Mouse (Mus musculus) left cerebral cortex, adult 2 months (tissue): ENCODE measurements at regions not wholly inside any gene's neighbourhood (a gene's known extent, or its start where the extent isn't known, plus 50 kb on each side); places are given as distances from the start of the nearest gene placed in this dataset.

Experiments
- DNase-seq, 2 experiments: peaks; one replicate each; pipeline ENCODE4 v3.0.0; 2021 to 2022; ENCODE audit warnings: low spot score in 2 of 2, mixed read lengths in 1 of 2; ENCODE audit errors: extremely low spot score in 1 of 2
- H3K27ac ChIP-seq: fragments of 200-600 bp; 2 replicates; pipeline ENCODE4 v1.8.1; 2022
- H3K4me3 ChIP-seq: fragments of 200-600 bp; 2 replicates; pipeline ENCODE4 v1.8.1; 2022
- CTCF ChIP-seq: fragments of 200-600 bp; IDR thresholded peaks from 2 replicates; pipeline ENCODE4 v1.8.1; 2022; ENCODE audit warnings: antibody characterized with exemption, mild to moderate bottlenecking, moderate library complexity
- intact Hi-C: fragments of 180-260 bp; cut with DNase I; formaldehyde crosslinking; loops from one replicate; pipeline ENCODE4 v1.15.1; 2025

- no peak overlapping the region for H3K27ac ChIP-seq
- intact Hi-C loops, result no loop called here
- H3K4me3 ChIP-seq, result no peak overlapping the region
- no peak for DNase-seq
- TF ChIP-seq CTCF, result no peak
These were observed 157.2 kb downstream of the Gm5426 start for GRCm38 (mm10) chr10:96293622-96294021.

GRCm38 (mm10) chr10:96294666-96295065 lies 158.3 kb downstream of the Gm5426 start:
- no peak for TF ChIP-seq CTCF
- Histone ChIP-seq H3K27ac (no peak overlapping the region), H3K4me3 (no peak overlapping the region)
- intact Hi-C loops, result no loop called here
- no peak for DNase-seq

- intact Hi-C loops, result no loop called here
- no peak overlapping the region for H3K4me3 ChIP-seq
- no peak for TF ChIP-seq CTCF
- no peak overlapping the region for H3K27ac ChIP-seq
- DNase-seq, result peak in 1 of 2 experiments; percentile 18
These were observed 161.3 kb downstream of the Gm5426 start for GRCm38 (mm10) chr10:96297658-96298057.

- no peak for TF ChIP-seq CTCF
- no peak overlapping the region for H3K27ac ChIP-seq
- H3K4me3 ChIP-seq, result no peak overlapping the region
- intact Hi-C loops, result no loop called here
- DNase-seq, result no peak
These were observed 162.2 kb downstream of the Gm5426 start for GRCm38 (mm10) chr10:96298566-96298965.

GRCm38 (mm10) chr10:96305701-96306100 lies 169.3 kb downstream of the Gm5426 start:
- intact Hi-C loops, result no loop called here
- no peak for DNase-seq
- TF ChIP-seq CTCF, result no peak
- Histone ChIP-seq H3K4me3 (no peak overlapping the region), H3K27ac (no peak overlapping the region)

GRCm38 (mm10) chr10:96308713-96309445 lies 172.5 kb downstream of the Gm5426 start:
- intact Hi-C loops, result no loop called here
- DNase-seq, result no peak
- no peak overlapping the region for H3K27ac ChIP-seq
- H3K4me3 ChIP-seq, result no peak overlapping the region
- no peak for TF ChIP-seq CTCF

- no peak overlapping the region for H3K27ac ChIP-seq
- intact Hi-C loops, result no loop called here
- TF ChIP-seq CTCF, result no peak
- no peak for DNase-seq
- no peak overlapping the region for H3K4me3 ChIP-seq
These were observed 173.4 kb downstream of the Gm5426 start for GRCm38 (mm10) chr10:96309766-96310165.

GRCm38 (mm10) chr10:96325297-96325696 lies 188.9 kb downstream of the Gm5426 start:
- Histone ChIP-seq H3K27ac (no peak overlapping the region), H3K4me3 (no peak overlapping the region)
- TF ChIP-seq CTCF, result no peak
- no peak for DNase-seq
- intact Hi-C loops, result no loop called here

- H3K4me3 ChIP-seq, result no peak overlapping the region
- DNase-seq, result no peak
- no peak for TF ChIP-seq CTCF
- intact Hi-C loops, result loop anchor here (5.0 to 10.0 kb wide), 2 partner anchors 286 to 744 kb away; partner anchors contain the start of gene Btg1
- no peak overlapping the region for H3K27ac ChIP-seq
These were observed 194.5 kb downstream of the Gm5426 start for GRCm38 (mm10) chr10:96330639-96331487.

GRCm38 (mm10) chr10:96332731-96333201 lies 196.4 kb downstream of the Gm5426 start:
- H3K4me3 ChIP-seq, result no peak overlapping the region
- no peak for TF ChIP-seq CTCF
- intact Hi-C loops, result loop anchor here (5.0 to 10.0 kb wide), 2 partner anchors 285 to 742 kb away; partner anchors contain the start of gene Btg1
- H3K27ac ChIP-seq, result peak overlapping the region; percentile 6; the same call in 1 of the 2 replicates
- DNase-seq, result peak in 1 of 2 experiments; percentile 18

- Histone ChIP-seq H3K27ac (peak overlapping the region; percentile 3; the same call in 1 of the 2 replicates), H3K4me3 (no peak overlapping the region)
- intact Hi-C loops, result loop anchor here (5.0 to 10.0 kb wide), 2 partner anchors 284 to 742 kb away; partner anchors contain the start of gene Btg1
- no peak for DNase-seq
- TF ChIP-seq CTCF, result peak; percentile 36
These were observed 196.8 kb downstream of the Gm5426 start for GRCm38 (mm10) chr10:96333224-96333623.

- intact Hi-C loops, result loop anchor here (10.0 kb wide), 1 partner anchor 739 kb away; no protein-coding TSS in a partner anchor
- no peak for TF ChIP-seq CTCF
- Histone ChIP-seq H3K27ac (no peak overlapping the region), H3K4me3 (no peak overlapping the region)
- no peak for DNase-seq
These were observed 199.9 kb downstream of the Gm5426 start for GRCm38 (mm10) chr10:96336271-96336670.
